Mouse (Mus musculus) adrenal gland, postnatal 4 days (tissue): ENCODE results near the gene Ugdh. TPM values are rescaled to one million over a fixed set of nuclear protein-coding genes. Genes with fewer than 3 reads are reported as not detected.

ENCODE experiments used
- total RNA-seq, 2 experiments: library from RNA; stranded (reverse); gene quantifications; 2 replicates each; pipeline ENCODE4 v1.2.3; 2021

Ugdh gene
- total RNA-seq, 2 experiments from 2014 or later = 70.8 to 71.5 TPM

Other genes with a start within 250 kb of the Ugdh start
- 10 to 100 TPM; 15.6 to 17.8 TPM for gene Wdr19, start 236.3 kb downstream of the Ugdh start, total RNA-seq
- gene Rfc1, start 100.3 kb downstream of the Ugdh start, total RNA-seq = 10 to 100 TPM; 62.5 to 72.1 TPM
- 10 to 100 TPM in 1 of 2 experiments, 1 to 10 TPM in 1; 9.4 to 14.6 TPM for gene Klb, start 87.6 kb downstream of the Ugdh start, total RNA-seq
- gene Rpl9, start 44.5 kb downstream of the Ugdh start, total RNA-seq = 1,000 to 10,000 TPM; 1,533 to 1,815 TPM
- 10 to 100 TPM; 65.3 to 80.6 TPM for gene Lias, start 44.5 kb downstream of the Ugdh start, total RNA-seq
- gene Gm43552, start 56.9 kb upstream of the Ugdh start, total RNA-seq = not detected
- gene Smim14, start 101.2 kb upstream of the Ugdh start, total RNA-seq = 100 to 1,000 TPM; 115 to 117 TPM
- 10 to 100 TPM; 84.9 to 85.8 TPM for gene Ube2k, start 101.3 kb upstream of the Ugdh start, total RNA-seq